Mouse (Mus musculus) urinary bladder, adult 2 months (tissue): ENCODE results near the gene Serp2. TPM values are rescaled to one million over a fixed set of nuclear protein-coding genes. Genes with fewer than 3 reads are reported as not detected.
A peak's percentile ranks its signal among the peaks of the same experiment; 100 is the strongest.

Source experiments
- DNase-seq: peaks from one replicate; pipeline ENCODE4 v3.0.0; 2022; ENCODE audit warnings: low spot score
- polyA plus RNA-seq: library from polyadenylated mRNA; depleted of rRNA; stranded (reverse); fragments of >200 nt; gene quantifications from 2 replicates; pipeline ENCODE4 v1.2.3, GENCODE M21; 2012

Serp2 gene
- polyA plus RNA-seq, 1 experiment: 4.1 TPM

DNA sequence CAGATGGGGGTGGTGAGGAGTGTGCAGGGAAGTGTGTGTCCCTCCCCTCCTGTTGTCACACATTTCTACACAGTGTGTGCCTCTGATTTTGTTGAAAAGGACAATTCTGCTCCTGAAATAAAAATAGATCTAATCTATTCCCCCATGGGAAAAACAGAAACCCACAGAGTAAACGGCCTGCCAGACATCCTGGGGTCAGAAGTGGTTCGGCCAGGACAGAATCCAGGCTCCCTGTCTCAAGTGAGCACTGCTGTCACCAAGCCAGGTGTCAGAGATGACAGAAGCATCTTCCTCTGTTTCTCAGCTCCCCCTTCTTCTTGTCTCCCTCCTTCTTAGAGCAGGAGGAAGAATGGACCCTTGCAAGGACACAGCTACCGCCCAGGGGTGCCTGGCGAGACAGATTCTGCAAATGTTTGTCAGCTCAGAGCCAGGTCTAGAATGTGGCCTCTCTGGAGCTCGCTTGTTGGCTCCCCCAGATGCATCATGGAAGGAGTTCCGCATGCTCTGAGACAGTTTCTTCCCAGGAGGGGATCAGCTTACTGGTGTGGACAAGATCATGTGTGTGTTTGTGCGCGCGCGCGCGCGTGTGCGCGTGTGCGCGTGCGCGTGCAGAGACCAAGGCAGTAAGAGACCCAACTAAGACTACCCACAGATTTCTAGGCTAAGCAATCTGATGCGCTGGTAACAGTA is 29.5 kb downstream of the Serp2 start:
- DNase-seq: no peak

DNA sequence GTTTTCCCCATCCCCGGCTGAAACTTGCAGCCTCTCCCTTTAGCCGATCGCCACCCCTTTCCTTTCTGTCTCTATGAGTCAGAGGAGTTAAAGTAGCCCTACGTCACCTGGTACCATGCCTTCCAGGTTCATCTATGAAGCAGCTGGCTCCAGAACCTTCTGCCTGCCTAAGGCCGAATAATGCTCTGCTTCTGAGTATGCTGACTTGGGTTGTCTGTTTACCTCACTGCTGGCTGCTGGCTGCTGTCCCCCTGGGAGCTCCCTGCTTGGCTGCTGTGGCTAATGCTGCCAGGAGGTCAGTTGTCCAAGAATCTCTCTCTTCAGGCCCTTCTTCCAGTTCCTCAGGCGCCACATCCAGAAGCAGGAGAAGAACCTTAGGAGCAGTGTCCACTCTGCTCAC is 30.2 kb downstream of the Serp2 start:
- no peak for DNase-seq

DNA sequence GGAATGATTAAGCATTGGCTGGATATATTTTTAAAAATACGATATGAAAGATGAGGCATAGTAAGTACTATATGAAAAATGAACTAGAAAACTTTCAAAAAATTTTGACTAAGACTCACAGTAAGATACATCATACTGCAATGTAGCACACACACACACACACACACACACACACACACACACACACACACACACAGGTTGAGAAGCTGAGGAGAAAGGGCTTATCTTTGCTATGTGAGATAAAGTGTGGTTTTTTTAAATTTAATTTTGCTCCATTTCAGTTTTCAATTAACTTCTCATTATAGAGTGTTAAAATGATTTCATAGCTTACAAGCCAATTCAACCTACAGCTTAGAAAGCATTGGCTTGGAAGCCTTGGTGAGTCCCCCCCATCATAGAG is 33.3 kb downstream of the Serp2 start:
- DNase-seq: no peak

DNA sequence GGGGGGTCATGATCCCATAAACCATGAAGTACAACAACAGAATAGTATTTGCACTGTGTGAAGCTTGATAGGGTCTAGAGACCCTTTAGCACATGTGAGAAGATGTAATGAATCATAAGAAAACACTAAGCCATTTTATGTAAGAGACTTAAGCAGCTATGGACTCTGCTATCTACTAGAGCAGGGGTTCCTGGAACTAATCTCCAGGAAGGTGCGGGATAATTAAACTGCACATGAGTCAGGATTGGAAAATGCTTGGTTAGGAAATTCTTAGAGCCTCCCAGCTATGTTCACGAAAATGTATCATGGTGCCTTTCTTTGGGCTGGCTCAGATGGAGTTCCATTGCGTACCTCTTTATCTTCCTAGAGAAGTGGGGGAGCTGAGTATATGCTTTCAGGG is 35.4 kb downstream of the Serp2 start:
- no peak for DNase-seq

DNA sequence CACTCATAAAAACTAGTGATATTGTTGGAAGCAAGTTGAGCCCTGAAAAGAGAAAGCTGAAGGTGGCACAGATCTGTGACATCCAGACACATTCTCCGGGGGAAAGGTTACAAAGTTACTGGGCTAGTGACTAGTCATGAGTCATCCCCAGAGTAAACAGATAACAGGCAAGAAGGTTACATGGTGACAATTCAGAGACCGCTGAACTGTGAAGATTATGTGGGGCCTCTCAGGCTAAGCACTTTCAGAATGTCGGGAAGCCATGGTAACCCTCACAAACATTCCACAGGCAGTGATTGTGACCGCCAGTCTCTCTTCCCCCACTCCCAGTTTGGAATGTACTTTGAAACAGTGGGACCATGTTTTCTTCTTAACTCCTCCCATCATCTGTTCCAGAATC is 36.1 kb downstream of the Serp2 start:
- DNase-seq: no peak

DNA sequence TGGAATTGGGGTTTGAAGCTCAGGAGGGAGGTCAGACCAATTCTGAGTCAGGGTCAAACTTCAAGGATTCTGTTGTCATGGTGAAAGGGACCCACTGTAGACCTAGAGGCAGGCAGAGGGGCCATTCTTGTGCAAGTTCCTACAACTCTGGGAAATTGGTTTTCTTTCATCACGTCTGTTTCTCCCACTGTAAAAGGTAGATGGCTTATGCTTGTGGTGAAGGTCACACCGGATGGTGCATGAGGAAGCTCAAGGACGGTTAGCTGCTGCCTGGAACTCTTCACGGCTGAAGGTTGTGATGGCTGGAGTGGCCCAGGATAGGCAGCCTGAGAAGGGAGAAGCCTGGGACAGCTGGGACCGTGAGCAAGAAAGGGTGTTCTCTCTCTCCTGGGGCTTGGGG is 38.5 kb downstream of the Serp2 start:
- no peak for DNase-seq

DNA sequence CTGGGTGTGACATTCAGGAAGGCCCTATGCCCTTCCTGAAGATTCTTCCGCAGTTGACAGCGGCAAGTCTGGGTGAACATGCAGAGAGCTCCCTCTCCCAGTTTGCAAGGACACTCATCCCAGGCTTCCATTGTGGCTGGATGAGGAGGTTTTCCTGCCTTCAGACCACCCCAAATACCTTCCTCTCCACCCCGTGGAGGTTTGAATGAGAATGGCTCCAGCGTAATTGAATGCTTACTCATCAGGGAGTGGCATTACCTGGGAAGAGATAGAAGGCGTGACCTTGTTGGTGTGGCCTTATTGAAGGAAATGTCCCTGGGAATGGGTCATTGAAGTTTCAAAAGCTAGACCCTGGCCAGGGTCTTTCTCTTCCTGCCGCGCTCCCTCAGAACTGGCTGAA is 41.1 kb downstream of the Serp2 start:
- DNase-seq: no peak

DNA sequence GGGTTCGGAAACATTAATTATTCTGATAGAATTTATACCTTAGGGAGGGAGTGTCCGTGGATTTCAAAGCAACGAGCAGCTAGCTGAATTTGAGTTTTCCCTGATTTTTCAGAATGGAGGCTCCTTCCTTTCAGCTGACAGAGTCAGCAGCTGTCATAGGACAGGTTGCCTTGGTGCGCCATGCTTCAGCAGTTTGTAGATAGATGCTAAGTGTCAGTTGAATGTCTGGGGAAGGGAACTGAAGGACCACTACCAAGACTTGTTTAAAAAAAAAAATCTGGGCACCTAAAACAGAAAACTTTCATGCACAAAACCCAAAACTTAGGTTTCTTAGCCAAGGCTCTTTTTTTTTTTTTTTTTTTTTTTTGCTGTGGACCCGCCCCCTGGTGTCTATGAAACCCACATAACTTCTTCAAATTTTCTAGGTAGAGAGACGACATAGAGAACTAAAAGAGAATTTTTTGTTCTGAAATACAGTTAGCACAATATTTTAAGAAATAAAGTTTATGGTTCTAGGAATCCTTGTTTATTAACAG is 42.6 kb downstream of the Serp2 start:
- no peak for DNase-seq

DNA sequence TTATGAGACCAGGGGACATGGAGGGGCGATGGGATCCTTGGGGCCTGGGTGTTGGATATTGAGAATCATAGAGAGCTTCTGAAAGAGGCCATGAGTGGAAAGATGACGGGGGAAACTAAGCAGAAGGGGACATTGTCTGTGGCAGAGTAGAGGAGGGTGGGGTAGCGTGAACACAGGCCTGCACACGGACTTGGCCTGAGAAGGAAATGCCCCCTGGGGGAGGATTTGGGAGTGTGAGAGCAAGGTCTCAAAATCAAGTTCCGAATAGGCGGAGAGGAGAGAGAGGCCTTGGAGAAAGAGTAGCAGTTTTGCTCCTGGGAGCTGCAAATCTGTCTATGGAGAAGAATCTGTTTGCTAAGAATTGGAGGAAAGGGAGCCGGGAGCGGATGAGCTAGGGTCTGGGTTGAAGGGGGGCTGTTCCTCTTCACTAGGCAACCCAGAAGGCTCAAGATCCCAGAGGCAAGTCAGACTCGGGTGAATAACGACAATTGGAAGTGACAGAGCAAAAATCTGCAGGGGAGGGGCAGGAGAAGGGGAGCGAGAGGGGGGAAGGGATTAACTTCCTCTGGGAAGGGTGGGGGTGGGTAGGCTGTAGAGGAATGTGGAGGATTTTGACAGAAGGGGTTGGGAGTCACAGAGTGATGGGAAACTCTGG is 43.2 kb downstream of the Serp2 start:
- DNase-seq: no peak

DNA sequence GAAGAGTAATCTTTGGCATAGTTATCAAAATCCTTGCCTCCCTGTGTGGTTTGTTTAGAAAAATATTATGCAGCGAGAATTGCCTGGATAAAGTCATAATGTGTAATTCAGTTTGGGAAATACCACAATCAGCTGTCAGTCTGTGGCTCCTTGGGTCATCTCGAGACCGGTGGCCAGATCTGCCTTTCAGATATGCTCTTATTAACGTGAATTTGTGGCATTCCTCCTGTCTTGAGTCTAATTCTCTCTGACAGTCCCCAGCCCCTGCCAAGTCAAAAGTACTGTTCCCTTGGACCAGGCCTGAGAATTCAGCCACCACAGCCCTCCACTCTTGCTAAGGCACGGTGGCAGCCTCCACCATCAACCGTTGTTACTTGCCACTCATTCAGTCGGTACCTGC is 44.7 kb downstream of the Serp2 start:
- DNase-seq: no peak

DNA sequence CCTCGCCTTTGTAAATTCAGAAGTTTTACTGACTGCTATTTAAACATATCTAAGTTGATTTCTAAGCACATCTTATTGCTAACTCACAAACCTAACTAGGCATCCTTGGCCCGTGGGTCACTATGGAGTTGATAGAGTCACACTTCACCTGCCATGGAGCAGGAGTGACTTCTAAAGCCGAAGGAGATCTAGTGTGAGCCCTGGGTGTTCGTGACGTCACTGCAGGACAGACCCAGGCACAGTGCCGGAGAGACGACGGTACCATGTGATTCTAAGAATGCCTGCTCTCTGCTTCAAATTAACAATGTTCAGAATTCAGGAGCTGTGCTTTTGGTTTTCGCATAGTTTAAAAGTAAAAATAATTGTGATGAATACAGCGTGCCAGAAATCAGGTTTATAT is 48.0 kb downstream of the Serp2 start:
- no peak for DNase-seq

DNA sequence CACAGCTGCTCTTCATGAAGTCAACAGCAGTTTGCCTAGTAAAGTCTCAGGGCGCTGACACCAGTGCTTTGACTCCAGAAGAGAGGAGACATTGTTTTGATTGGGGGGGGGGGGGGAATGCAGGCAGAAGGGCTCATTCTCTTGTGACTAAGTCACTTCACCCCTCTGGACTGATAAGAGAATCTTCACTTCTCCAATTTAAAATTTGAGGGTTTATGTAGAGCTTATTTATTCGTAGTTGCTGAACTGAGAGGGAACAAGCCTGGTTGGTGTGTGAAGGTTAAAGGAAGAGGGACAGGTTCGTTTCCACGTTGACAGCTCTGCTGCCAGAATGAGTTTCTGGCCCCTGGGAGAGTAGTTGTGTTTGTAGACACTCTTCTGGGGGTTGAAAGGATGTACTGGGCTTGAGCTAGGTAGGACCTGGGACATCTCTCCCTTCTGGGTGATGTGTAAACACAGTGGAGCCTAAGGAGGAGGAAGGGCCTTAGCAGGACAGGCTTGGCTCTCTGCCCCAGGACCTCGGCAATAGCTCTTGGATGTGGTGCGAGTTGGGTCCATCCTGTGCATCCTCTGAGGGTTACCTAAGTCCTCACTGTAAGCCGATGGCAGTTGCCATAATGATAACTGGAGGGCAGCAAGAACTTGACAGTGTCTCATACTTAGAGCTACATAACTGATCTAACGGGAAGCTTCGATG is 48.7 kb downstream of the Serp2 start:
- no peak for DNase-seq

DNA sequence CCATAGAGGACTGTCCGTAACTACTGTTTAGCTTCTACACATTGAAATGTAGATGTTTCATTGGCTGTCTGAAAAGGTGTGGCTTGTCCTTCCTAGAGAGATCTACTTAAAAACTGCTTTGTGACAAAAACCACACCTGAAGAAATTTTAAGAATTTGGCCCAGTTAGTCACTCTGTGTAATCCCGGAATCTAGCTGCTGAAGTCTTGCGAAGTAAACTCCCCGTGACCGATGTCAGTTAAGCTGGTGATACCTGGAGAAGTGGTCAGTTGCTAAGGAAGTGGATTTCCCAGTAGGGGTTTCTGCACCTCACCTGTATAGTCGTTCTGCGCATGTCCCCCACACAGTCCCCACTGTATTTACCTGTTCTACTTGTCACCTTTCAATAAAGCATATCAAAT is 49.3 kb downstream of the Serp2 start:
- no peak for DNase-seq

DNA sequence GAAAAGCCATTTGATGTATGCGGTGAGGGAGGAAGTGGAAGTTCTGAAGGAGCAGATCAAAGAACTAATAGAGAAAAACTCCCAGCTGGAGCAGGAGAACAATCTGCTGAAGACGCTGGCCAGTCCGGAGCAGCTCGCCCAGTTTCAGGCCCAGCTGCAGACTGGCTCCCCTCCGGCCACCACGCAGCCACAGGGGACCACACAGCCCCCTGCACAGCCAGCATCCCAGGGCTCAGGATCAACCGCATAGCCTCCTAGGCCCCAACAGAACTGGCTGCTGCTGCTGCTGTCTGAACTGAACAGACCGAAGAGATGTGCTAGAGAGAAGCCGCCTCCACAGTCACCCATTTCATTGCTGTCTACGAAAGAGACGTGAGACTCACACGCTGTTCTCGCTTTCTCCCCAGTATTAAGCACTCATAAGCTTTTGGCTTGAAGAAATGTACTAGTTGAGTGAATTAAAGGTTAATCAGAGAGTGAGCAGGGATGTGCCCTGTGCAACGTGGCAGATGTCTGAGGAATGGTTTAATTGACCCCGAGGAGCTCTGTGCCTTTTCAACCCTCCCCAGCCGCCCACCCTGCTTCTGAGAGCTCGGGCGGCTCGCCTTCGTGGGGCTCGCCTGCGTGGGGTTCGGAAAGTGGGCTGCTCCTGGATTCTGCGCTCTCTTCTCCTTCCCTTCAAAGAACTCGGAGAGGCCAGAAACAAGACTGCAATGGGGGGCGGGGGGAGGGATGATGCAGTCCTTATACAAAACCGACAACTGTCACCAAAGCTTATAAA is 50.1 kb downstream of the Serp2 start:
- DNase-seq: no peak

DNA sequence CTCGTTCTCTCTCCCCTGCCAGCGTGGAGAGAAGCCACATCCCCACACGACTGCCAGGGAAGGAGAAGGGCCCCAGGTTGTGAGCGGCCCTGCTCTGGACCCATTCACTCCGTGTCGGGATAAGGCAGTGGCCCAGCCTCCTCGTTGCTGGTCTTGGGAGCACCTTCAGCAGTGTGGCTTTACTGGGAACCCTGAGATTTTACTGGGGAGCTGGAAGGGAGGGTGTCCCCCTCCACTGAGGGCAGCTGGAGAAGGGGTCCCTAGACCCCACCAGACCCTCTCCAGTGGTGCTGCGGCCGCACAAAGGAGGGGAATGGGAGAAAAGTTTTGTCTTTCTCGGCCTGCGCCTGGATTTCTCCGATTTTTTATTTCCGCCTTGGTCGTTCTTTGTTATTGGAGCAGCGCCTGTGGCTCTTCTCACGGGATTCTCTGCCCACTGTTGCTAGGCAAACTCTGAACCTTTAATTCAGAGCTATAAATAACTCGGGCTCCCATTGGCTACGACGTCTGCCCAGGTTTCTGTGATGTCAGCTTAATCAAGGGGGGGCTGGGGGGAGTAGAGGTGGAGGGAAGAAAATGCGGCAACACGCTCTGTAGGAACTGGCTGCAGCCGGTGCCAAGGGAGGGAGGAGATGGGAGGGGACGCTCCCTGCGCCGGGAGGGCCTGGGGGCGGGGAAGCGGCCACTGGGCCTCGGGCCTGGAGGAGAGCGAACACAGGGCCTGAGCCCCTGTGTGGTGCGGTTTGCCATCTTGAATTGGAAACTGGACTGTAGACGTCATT is 51.1 kb downstream of the Serp2 start:
- DNase-seq: peak; percentile 74

DNA sequence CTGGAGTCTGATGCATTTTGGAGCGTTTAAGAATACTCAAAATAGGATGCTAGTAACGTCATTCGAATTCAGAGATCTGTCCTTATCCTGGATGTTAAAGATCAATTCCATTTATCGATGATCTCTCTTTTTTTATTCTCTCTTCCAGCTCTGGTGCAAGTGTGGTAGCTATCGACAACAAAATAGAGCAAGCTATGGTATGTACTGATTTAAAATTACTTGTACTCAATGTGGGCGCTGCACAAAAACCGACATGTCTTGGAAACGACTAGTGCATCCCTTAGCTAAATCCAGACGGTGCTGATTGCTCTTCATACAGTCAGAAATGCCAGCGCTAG is 51.6 kb downstream of the Serp2 start:
- no peak for DNase-seq

DNA sequence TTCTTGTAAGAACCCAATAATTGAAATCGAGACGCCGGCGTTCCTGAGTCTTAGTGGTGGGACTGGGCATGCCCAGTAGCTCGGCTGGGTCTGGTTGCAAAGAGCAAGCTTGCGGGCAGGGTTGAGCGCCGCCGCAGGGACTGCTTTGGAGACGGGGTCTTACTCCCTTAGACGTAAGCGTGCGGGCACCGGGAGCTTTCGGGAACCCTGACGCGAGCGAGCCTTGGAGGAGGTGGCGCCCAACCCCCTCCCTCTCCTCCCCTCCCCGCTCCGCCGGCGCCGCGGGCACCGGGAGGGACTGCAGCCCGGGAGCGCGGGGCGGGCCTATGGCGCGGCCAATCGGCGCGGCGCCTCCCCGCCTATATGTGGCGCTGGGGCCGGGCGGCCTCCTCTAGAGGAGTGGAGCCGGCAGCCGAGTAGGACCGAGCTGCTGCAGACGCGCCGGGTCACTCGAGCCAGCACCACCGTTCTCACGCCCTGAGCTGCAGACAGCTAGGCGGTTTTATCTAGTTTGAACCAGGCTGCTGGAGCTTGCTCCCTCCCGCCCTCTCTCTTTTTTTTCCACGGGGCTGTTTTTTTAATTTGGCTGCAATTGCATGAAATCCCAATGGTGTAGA is 52.5 kb downstream of the Serp2 start:
- DNase-seq: peak; percentile 99

DNA sequence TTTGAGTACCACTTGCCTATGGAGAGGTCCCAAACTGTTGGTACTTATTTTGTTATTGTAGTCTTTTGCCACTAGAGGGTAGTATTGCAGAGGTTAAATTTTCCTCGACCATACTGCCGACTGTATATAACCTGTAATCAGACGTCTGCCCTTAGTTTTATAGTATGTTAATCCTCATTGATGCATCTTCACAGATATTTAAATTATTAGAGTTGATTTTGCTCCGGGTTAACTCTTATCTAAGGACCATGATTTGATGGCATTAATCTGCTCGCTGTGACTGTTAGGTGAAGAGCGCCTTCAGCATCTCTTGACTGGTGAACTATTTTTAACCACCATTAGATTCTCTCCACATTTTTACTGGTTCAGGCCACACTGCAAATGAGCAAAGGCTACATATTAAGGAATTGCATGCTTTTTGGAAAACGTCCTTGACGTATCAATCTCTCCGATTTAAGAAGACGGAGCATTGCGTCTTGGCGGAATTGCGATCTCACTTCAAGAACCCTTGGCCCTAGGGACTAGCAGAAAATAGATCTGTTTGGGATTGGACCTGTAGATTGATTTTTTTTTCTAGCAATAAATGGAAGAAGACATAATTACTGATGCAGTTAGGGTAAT is 53.3 kb downstream of the Serp2 start:
- DNase-seq: no peak

DNA sequence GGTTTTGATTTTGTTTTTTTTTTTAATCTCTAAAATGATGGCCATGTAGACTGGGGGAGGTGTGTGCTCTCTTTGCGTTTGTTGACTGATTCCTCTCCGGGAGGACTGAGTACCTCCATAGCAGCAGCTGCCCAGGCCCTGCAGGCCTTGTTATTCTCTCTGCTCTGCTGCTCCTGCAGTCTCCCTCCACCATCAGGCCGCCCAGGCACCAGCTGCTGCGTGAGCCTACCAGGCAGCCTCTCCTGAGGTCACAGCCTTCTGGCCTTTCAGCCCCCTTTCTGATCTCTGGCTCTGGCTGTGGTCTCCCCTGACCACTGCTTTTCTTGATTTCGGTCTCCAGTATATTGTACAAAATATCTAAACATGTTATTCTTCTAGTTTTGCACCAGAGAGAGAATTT is 56.7 kb downstream of the Serp2 start:
- DNase-seq: no peak

DNA sequence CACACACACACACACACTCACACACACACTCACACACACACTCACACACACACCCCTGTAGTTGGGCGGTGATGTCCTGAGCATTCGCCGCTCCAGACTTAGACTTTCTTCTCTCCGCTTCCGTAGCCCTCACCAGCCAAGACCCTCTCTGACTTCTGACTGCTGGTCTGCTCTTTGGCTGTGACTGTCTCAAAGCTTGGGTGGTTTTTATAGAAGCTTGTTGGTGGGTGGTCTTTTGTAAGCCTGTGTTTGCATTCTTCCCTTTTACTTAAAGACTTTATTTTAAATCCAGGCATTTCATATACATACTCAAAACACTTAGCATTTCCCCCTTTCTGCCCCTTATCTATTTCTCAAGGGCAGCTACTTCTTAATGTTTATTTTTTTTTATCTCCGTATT is 57.2 kb downstream of the Serp2 start:
- DNase-seq: no peak

DNA sequence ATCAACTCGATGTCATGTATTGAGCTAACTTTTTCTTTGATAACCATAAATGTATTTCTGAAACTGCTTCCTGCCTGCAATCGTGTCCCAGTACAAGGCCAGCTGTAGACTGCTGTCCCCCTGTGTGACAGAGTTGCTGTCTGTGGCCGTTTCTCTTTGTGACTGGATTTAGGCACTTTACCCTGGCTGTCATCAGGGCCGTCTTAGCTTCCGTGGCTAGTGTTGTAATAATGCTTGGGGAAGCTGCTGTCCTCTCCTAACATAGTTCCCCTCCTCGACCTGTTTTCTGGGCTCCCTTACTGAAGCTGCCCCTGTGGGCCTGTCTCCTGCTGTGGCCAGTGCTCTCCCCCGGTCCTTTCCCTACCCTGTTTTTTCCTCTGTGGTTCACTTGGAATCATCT is 58.5 kb downstream of the Serp2 start:
- no peak for DNase-seq
